Mouse (Mus musculus): ENCODE measurements around the gene Efna2.
"Not testable (repeated sequence)": the region's sequence is repeated elsewhere in the genome, so short reads cannot be mapped to it uniquely, and the experiment has no call there.

The Efna2 gene

GRCm38 (mm10) chr10:80189999-80190398 is 10.7 kb downstream of the Efna2 start:
- DNase-seq (ENCODE audit: low read depth, low spot score) = no peak

GRCm38 (mm10) chr10:80190491-80191051 is 11.3 kb downstream of the Efna2 start:
- no peak for DNase-seq (ENCODE audit: low read depth, low spot score)

DNA sequence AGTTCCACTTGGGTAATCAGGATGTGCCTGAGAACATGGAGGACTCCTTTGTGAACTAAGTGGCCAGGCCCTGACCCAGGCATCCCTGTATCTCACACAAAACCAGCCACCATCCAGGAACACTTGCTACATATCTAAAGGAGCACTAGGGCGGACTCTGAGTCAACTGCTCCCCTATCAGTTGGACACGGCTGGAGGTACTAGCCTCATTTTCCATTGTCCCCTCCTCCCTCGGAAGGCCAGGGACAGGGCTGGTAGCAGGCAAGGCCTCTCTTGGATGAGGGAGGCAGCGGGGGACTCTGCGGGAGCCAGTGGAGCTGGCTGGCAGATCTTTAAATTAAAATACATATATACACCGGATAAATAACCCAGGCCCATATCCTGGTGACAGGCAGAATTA is 14.7 kb downstream of the Efna2 start:
- no peak for DNase-seq (ENCODE audit: low read depth, low spot score)

DNA sequence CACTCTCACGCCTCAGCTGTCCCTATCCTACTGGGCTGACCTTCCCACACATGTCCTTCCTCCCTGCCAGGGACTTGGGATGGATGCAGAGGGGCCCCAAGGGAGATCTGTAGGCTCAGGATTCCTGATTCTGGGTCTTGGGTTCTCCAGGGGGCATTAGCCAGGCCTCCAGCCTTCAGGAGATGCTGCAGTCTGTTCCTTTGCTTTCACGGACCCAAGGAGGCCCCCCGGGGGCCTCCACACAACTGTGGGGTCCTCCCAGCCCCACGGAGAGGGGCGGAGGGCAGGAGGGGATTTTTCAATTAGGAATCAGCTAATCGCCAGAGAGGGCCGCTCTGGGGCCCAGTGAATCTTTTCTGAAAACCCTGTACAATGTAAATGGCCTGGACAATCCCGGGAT is 15.2 kb downstream of the Efna2 start:
- DNase-seq (ENCODE audit: low read depth, low spot score) = no peak

- DNase-seq (ENCODE audit: low read depth, low spot score) = no peak
Measured at GRCm38 (mm10) chr10:80196167-80196566, 16.9 kb downstream of the Efna2 start.

DNA sequence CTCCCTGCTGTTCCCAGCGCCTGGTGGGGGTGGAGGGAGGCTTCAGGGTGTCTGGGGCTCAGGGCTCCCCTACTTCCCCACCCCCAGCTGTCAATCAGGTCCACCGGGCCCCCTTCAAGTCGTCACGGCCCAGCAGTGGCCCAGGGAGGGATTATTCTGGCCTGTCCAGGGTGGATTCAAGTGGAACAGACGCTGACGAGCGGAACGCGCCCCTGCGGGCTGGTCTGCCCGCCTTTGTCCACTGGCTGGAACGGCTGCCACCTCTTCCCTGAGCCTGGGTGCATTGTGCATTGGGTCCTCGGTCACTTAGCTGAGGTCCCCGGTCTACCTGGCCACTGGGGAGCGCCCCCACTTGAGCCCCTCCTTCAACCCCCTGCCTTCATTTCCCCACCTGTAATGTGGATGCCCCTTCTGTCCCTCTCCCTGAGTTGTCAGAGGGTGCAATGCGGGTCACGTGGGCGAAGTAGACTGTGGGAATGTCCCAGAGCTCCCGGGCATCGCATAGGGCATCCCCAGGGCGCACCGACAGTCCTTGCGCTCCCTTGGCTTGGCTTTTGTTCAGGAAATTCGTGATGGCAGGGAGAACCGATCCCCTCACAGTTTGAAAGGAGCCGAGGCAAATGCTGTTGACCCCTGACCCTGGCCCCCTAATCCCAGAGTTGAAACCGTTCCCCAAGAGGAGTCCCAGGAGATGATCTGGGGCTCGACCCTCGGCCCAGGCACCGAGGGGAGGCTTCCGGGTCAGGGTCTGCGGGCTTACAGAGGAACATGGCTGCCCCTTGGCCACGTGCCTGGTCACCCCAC is 17.7 kb downstream of the Efna2 start:
- no peak for DNase-seq (ENCODE audit: low read depth, low spot score)

- DNase-seq (ENCODE audit: low read depth, low spot score) = no peak
Measured at GRCm38 (mm10) chr10:80199440-80200008, 20.2 kb downstream of the Efna2 start.

DNA sequence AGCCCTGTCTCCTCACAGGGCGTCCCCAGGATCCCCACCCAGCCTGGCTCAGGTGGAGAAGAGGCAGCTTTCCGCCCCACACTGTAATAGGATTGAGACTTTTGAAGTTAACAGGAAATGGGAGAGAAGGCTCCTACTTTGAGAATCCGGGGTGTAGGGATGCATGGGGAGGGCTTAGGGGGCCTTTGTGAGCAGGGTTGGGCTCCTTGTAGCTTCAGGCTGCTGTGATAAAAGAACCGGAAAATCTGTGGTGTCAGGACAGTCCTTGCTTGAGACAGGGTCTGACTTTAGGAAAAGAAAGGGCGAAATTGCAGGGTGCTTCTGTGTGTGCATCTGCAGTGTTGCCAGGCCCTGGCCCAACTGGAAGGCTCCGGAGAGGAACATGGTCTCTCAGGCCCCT is 21.2 kb downstream of the Efna2 start:
- no peak for DNase-seq (ENCODE audit: low read depth, low spot score)

DNA sequence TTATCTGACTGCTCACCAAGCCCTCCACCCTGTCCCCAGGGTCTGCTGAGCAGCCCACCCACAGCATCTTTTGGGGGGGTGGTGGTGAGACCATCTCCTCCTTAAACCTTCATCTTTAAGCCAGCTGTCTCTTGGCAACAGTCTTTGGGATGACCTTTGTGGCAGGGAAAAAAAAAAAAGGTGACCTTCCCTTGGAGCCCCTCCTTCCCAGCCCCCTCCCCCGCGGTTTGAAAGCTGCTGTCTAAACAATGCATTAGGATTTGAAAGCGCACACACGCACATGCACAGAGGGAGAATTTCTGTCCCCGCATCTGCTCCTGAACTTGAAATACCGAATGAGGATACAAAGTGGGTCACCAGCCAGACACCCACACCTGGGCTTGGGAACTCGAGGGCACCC is 24.8 kb downstream of the Efna2 start:
- no peak for DNase-seq (ENCODE audit: low read depth, low spot score)

DNA sequence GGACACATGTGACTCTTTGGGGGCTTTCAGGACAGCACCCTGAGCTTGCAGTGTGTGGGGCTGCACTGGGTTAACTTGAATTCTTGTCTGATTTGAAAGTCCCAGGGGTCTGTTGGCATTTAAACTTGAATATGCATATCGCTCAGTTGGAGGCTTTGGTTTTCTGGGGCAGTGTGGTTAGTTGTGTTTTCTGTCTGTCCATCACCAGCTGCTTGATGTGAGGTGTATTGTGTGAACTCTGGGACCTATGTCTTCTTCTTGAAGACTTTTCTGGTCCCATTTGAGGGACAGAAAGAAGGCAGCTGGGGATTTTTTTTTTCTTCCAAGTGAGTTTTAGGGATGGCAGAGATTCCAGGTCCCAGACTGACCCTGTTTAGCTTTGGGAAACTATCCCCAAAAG is 27.9 kb downstream of the Efna2 start:
- DNase-seq (ENCODE audit: low read depth, low spot score) = no peak

DNA sequence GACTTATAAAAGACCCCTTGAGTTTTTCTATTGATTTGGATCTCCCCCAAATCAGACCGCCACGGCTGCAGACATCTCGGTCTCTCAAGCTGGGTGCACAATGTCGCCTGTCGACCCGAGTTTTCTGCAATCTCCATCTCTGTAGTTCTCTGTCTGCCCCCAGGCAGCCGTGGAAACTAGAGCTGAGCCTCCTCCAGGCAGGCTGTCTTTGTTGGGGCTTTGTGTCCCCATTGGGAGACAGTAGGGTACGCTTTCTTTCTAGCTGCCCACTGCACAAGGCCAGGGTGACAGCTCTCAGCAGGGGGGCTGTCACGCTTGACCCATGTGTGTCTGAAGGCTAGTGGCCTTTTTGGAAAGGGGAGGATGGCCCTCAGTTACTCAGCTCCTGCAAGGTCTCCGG is 28.4 kb downstream of the Efna2 start:
- no peak for DNase-seq (ENCODE audit: low read depth, low spot score)

DNA sequence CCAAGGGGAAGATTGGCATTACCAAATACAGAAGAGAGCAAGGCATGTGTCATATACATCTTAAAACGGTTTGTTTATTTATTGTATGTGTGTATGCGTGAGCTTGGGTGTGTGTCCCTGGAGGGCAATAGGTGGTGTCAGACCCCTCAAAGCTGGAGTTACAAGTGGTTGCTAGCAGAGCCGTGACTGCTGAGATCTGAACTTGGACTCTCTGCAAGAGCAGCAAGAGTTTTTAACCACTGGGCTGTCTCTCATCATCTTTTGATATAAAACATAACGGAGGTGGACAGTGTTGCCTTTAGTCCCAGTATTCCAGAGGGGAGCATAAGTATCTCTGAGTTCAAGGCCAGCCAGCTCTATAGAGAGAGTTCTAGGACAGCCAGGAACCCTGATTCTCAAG is 29.0 kb downstream of the Efna2 start:
- DNase-seq (ENCODE audit: low read depth, low spot score) = no peak

- peak; percentile 26 for DNase-seq (ENCODE audit: low read depth, low spot score)
Measured at GRCm38 (mm10) chr10:80208841-80209371, 29.6 kb downstream of the Efna2 start.

DNA sequence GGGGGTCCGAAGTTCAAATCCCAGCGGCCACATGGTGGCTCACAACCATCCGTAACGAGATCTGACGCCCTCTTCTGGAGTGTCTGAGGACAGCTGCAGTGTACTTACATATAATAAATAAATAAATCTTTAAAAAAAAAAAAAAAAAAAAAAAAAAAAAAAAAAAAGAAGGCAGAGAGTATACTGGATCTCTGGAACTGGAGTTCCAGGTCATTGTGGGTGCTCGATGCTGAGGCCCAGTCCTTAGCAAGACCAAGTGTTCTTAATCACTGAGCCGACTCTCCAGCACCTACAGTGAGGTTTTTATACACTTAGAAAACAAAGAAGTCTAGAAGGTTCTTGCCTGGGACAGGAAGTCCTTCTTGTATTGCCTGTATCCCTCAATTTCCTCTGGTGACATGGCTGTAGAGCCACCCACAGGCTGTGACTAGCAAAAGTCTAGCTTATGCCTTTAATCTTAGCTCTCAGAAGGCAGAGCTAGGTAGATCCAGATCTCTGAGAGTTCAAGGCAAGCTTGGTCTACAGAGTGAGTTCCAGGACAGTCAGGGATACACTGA is 32.3 kb downstream of the Efna2 start:
- not testable (repeated sequence) for DNase-seq (ENCODE audit: low read depth, low spot score)

GRCm38 (mm10) chr10:80215048-80215772 is 35.9 kb downstream of the Efna2 start:
- DNase-seq (ENCODE audit: low read depth, low spot score) = no peak

DNA sequence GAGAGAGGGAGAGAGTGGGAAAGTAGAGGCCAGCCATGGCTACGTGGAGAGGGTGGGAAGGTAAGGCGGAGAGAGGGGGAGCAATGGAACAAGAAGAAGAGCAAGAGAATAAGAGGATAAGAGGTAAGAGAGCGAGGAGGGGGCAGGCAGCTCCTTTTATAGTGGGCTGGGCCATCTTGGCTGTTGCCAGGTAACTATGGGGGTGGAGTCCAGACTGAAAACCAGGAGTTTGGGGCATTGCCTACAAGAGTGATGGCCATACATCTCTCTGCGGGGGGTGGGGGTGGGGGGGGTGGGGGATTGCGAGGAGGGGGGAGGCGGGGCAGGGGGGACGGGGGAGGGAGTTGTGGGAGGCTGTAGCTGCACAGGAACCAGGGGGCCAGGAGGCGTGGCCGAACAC is 41.4 kb downstream of the Efna2 start:
- no peak for DNase-seq (ENCODE audit: low read depth, low spot score)

GRCm38 (mm10) chr10:80223137-80223536 is 43.9 kb downstream of the Efna2 start:
- not testable (repeated sequence) for DNase-seq (ENCODE audit: low read depth, low spot score)

- DNase-seq (ENCODE audit: low read depth, low spot score) = no peak
Measured at GRCm38 (mm10) chr10:80226071-80226415, 46.8 kb downstream of the Efna2 start.

- peak; percentile 98 for DNase-seq (ENCODE audit: low read depth, low spot score)
Measured at GRCm38 (mm10) chr10:80226416-80227165, 47.3 kb downstream of the Efna2 start, which contains the start of gene Mum1. Gene Mum1, plus strand, starts transcription at chr10:80226434.

DNA sequence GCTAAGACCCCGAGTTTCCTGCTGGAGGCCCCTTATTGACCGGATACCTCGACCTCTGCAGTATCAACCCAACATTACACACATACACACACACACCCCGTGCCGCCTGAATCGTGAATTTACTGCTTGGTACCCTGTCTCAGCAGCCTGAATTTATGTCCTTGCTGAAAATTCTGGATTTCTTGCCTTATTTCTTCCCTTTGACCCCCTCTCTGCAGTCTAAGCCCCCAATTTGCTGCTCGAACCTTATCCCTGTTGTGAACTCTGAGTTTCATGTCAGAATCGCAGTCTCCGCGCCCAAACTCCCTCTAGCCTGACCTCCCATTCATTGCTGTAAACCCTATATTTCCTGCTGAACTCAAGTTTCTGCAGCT is 47.9 kb downstream of the Efna2 start:
- DNase-seq (ENCODE audit: low read depth, low spot score) = no peak

All from telencephalon, adult 2 months (tissue).